Mouse (Mus musculus) kidney, postnatal 14 days (tissue): ENCODE results near the gene Vps13c.

Source experiments
- DNase-seq: peaks from one replicate; pipeline ENCODE4 v3.0.0; 2022; ENCODE audit warnings: mixed read lengths

Gene Vps13c

DNA sequence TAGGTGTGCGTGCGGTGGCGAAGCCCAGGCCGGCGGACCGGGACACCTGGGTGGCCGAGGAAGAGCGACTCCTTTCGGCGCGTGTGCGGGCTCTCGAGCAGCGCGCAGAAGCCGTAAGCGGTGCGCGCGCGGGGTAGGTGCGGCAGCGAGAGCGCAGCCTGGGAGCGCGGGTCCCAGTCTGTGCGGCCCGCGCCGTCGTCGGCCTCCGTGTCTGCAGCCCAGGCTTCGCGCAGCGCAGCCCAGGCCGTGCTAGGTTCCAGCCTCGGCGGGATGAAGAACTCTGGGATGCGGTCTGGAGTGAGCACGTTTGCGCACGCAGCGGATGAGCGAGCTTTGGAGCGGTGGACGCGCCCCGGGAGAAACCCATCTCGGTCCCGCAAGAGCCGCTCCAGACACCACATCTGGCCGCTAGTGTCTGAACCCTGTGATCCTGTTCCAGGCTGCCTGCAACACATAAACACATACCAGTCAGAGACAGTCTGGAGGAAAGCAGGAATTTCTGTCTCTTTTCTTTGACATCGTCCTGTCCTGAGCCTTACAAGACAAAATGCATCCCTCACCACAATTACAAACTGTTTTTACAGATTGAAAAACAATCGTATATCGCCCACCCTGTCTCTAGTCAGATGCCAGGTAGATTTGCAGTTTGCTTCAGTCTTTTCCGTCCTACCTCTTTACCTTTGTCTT lies 8.7 kb upstream of the Vps13c start:
- DNase-seq, result no peak

DNA sequence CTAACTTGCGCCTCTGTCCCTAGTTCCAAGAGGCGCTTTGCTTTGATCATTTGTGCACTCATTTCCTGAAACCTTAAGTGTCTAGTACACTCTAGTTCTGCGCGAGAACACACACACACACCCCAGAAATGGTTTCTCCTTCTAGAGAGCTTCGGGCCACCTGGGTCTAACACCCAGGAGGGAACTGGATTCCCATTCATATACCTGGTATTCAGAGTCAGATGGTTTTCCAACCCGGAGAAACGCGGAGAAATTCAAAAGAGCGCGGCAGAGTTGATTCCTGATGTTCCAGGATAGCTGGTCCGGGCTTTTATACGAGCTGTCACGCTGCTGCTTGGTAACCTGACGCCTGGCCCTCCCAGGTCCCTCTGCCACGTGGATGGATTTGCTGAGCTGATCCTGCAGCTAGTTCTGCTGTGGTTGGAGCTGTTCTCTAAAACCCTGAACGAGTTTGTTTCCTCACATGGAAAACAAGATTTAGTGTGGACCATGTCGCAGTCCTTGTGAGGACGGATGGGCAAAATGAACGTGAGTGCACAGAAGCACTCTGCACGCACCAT lies 8.1 kb upstream of the Vps13c start, which contains the start of gene C2cd4a:
TSS of gene C2cd4a (minus strand) at position 285 of the 560 bp plus-strand sequence.
- DNase-seq, result peak; percentile 36

DNA sequence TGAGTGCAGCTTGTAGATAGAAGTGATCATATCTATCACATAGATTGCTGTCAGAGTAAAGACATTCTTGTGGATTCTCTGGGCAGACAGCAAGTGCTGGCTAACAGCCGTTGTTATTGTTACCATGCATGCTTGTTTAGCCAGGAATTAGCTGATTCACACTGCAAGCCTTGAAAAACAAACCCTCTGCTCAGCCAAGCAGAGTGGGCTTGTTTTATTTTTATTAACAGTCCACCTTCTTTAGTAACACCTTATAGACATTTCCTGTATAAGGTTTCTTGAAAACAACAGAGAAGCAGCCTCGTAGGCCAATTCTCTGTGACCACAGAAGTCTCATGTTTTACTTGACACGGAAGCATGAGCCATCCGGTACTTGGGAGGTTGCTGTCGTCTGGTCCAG lies 5.7 kb upstream of the Vps13c start:
- no peak for DNase-seq

DNA sequence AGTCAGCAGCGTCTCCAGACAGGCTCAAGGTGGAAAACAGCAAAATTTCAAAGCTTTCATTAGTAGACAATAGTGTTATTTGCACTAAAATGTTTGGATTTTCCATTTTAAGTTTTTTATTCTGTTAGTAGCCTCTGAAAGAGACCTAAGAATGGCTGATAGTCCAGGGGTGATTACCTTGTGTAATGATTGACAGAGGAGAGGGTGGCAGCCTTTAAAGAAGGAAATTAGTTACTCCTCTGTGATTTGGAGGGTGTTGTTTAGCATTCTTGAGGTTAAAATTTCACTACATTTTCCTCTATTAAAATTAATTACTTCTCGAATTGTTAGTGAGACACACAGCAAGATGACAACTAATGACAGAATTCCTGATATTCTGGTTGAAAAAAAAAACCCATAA lies 2.9 kb upstream of the Vps13c start:
- peak; percentile 19 for DNase-seq

DNA sequence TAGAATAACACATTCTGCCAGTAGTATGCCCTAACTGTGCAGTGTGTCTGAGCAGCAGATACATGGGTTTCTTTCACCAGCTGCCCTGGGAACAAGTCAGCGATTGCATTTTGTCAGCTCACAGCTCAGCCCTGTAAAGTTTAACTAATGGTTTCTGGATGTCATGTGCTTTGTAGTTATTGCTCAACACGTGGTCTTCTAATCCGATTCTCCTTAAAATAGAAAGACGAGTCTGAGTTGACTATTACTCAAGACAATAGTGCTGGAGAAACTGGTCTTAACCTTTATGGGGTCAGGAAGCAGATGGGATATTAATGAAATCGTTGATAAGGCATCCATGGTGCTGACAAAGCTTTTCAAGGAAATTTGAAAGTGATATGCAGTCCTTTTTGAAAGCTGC lies 2.6 kb downstream of the Vps13c start:
- peak; percentile 22 for DNase-seq

DNA sequence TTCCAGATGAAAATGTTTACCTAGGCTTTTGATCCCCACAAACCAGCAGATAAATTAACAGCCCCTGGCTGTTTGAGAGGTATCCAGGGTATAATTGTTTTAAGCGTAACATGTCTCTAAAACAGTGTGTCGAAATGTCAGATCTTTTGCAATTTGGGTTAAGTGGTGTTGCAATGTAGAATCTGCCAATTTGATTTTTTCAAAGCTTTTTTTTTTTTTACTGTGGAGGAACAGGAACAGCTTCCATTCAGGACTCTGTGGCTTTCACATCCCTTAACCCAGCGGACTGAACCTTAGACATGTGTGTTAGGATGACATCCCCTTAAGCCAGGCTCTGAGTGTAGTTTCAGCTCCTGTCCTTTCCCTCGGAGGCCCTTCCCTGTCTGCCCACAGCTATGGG lies 4.8 kb downstream of the Vps13c start:
- no peak for DNase-seq

DNA sequence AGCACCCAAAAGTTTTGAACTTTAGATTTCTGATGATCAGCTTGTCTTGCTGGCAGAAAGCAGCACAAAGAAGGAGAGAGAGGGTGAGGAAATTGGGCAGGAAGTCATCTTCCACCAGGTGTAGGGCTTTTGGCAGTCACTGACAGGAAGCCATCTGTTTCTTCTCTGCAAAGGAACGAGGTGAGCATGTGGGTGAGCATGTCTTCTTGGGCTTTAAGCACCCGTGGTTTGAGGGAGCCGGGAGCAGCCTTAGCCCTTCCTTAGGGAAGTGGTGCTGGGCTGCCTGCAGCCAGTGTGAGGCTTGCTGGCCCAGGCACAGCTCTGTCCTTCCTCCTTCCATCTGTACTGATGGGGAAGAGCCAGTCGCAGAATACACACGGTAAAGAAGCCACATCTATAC lies 5.5 kb downstream of the Vps13c start:
- DNase-seq, result no peak

DNA sequence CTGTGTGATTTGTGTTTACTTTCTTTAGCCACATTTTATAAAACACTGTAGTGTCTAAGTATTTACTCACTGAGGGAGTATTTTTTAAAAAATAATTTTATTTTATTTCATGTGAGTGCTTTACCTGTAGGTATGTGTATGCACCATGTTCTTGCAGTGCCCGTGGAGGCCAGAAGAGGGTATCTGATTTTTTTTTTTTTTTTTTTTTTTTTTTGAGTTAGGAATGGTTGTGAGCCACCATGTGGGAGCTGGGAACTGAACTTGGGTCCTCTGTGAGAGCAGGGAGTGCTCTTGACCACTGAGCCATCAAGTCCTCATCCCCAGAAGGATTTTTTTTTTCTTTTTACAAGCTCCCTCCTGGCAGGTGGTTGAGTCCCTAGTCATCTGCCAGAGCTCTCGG lies 5.9 kb downstream of the Vps13c start:
- DNase-seq, result no peak

DNA sequence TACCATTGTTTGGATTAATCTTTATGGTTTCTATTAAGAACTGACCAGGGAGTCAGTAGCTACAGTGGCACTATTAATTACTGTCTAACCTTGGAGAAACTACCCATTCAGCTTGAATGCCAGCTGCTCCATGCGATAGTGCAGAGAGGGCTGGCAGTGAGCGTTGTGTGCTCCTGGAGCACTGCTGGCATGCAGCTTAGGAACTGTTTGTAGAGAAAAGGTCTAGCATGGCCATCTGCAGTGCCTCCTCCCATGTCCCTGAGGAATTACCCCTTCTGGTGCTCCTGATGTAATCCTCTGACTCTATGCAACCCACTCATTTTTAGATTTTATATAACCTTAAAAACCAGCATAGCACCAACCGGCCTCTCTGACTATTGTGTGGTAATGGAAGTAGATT lies 7.4 kb downstream of the Vps13c start:
- no peak for DNase-seq

DNA sequence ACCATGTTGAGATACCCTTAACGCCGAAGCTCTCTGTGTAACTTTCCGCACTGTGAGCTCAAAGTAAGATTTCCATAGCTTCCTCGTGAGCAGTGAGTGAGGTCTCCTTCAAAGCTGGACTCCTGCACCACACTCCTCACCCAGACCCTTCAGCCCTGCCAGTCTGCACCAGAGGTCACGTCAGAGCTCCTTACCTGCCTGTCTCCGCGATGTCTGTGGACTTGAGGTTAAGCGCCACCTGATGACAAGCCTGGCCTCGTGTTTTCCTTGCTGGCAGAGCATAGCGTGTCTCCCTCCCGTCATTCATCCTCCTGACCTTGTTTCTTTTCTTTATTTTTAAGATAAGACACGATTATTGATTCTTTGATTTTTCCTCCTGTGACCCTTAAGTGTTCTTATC lies 9.2 kb downstream of the Vps13c start:
- no peak for DNase-seq

DNA sequence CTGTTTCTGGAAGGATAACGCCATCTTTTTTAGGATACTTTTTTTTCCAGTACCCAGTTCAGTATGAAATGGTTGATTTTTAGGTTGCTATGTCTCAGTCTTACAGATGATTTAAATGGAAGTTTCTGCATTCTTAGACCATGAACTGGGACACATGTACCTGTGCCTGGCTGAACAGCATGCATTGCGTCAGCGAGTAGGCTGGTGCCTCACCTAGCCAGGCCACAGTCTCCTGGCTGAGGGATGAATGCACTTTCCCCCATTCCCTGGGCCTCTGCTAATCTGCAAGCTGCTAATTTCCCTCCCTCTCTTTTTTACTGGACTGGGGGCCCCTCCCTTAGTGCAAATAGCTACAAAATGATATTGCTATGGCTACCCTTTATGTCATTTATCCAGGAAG lies 9.7 kb downstream of the Vps13c start:
- no peak for DNase-seq

DNA sequence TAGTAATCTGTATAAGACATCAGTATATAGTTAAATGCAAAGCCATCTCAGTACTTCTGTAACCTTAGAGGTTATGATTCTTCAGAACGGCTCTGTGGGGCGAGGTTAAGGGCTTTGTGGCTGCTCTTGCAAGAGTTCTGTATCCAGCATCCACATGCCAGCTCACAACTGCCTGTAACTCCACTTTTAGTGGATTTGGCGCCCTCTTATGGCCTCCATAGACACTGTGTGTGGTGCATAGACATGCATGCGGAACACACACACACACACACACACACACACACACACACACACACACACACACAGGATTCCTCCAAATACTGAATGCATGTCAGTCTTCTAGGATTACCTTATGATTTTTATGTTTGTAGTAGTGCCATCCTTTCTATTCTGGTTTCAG lies 11.0 kb downstream of the Vps13c start:
- DNase-seq, result no peak

DNA sequence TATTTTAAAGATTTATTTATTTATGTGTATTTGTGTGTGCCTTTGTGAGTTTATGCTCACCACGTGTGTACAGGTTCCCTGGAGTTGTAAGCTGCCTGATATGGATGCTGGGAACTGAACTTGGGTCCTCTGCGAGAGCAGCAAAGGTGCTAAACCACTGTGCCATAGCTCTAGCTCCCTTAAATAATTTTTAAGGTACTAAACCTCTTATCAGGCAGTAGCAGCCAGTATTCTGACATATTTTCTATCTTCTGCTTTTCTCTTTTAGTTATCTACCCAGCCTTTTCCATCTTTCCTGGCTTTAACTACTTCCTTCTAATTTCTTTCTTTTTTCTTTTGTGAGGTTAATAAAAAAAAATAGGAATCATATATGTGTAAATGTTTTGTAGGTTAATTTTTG lies 20.1 kb downstream of the Vps13c start:
- no peak for DNase-seq

DNA sequence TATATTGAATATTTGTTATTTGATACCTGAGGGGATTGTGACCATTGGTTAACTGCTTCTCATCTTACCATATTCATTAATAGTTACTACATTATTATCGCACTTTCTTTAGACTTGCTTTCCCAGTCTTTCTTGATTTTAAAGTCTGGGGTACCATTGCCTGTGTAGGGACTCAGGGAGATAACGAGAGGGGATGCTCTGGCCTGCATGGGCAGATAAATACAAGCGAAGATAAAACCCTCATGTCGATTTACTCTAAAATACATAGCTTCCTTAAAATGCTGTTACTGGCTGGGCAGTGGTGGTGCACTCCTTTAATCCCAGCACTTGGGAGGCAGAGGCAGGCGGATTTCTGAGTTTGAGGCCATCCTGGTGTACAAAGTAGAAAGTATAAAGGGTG lies 23.1 kb downstream of the Vps13c start:
- no peak for DNase-seq

DNA sequence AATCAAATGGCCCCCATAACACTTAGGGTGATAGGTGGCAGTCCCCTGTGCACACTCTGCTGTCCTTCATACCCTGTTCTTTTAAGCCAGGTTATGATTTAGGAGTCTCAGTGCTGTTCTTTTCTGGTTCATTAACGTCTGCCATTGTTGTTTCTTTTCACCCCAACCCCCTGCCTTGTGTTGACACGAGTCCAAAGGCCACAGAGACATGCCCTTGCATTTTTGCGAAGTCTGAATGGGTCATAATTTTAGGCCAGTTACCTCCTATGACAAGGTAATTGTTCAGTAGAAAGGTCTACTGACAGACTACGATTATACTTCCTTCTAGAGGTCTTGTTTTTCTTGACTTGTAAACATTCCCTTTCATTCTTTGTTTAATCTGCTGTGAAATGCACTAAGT lies 23.8 kb downstream of the Vps13c start:
- DNase-seq, result peak; percentile 29

DNA sequence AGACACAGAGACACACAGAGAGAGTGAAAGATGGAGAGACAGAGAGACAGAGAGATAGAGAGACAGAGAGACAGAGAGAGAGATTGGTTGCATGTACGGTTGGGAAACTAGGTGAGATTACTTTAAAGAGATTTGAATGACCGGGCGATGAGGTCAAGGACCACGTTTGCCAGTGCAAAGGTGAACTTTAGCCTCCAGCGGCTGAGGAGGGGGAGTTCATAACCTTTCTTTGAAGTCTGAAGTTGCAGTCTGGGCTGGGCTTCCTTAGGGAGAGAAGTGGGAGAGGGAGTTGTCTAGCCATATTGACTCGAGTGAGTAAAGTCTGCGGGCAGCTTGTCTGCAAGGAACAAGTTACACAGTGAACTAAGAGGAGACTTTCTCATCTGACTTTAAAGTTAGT lies 25.2 kb downstream of the Vps13c start:
- peak; percentile 24 for DNase-seq

DNA sequence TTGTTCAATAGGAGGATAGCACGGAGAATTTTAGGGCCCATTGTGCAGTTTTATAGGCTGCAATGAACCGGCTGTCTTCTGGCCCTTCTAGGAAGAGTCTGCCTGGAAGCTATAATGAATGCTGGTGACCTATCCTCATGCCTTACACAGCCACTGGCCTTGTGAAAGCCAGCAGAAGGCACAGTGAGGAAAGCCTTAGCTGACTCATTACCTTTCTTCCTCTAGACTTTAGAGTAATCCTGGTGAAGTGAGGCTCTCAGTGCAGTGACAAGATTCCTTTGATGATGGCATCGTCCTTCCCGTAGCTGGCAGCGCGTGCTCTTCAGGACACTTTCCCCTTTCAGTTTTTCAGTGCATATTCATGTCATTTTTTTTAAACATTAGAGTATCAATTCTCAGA lies 27.2 kb downstream of the Vps13c start:
- DNase-seq, result no peak

DNA sequence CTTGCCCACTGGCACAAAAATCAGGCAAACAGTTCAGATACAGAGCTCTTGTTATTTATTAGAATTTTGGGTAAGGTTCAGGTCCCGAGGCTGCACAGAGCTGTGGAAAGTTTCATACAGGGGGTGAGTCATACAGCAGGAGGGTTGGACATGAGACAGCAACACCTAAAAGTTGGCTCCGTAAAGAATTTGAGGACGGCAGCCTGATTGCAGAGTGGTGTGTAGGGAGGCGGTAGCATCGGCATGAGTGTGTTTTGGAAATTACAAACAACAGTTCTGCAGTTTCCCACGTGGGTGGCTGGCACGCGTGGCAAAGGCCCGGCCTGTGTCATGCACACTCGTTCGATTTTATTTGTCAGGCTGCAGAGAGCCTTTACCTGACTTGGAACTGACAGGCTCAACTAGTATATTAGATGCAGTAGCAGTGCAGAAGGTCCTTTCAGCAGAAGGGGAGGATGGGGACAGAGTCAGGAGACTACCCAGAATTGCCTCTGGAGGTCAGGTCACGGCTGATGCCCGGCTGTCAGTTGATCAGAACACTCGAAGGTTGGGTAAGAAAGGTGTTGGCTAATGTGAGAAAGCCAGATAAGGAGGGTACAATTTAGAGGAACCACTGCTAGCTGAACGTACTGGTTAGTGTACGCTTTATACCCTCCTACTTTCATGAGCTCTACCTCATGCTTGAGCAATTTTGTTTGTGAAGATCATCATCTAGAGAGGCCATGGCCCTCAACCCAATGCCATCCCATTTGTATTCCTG lies 29.7 kb downstream of the Vps13c start:
- DNase-seq, result no peak

DNA sequence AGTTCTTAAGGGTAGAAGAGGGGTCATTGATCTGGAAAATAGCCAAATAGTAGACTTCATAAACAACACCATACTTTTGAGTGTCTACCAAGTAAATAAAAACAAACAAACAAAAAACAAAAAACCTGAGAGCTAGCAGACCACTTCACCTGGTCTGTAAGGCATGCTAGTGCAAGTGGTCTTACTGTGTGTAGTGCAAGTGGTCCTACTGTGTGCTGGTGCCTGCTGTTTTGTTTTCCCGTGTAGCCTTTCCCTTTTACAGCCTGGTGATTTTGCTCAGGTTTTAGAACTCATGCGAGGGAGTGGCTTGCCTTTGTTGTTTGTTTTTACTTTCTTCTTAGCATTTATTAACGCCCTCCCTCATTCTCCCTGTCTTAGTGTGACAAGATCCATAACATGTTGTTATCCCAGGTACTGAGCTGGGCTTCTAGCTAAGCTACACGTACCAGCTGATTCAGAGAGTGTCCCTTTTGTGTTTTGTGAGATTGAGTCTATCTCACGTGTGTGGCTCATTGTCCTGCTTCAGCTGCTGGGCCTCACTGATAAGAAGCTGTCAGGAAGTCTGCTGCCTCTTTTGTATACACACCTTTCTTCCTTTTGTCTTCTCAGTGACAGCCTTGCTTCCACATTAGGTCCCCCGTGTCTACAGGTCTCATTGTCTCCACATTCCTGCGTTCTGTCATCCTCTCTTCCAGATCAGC lies 34.5 kb downstream of the Vps13c start:
- DNase-seq, result no peak

DNA sequence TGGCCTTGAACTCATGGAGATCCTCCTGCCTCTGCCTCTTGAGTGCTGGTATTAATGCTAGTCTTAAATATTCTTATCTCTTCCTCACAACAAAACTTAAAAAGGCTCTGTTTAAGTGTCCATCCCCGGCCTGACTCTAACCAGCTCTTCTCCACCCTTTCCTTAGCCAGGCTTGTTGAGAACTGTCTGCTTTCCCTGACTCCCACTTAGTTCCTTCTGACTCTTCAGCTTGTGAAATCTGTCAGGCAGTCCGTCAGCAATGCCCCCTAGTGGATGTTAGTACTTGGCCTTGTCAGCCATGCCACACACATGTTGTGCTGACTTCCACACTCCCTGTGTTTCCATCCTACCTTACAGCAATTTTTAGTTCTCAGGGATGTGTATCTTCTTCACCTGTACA lies 35.1 kb downstream of the Vps13c start:
- peak; percentile 51 for DNase-seq

DNA sequence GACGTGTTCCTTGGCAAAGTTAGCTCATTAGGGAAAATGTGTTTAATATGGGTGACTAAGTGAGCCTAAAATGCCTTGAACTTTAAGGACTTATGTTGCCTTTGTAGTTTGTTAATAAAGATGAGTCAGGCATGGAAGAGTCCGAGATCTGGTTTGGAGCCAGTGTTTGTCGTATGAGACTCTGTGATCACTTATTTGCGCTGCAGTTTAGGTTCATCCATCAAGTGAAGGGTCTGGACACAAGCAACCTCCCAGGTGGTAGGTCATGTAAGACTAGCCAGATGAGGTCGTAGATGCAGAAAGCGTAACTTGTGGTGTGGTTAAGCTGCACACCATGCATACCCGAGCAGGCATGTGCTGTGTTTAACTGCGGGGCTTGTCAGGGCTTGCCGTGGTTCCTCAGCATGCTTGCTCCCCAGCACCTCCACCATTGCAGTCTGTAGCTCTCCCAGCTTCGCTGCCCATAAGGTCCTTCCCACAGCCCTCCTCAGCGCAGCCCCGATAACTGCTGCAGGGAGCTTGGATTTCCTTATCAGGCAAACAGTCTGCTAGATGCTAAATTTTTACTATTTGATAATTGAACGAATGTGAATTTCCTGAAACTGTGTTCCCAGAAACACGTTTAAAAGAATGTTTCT lies 37.0 kb downstream of the Vps13c start:
- DNase-seq, result no peak

DNA sequence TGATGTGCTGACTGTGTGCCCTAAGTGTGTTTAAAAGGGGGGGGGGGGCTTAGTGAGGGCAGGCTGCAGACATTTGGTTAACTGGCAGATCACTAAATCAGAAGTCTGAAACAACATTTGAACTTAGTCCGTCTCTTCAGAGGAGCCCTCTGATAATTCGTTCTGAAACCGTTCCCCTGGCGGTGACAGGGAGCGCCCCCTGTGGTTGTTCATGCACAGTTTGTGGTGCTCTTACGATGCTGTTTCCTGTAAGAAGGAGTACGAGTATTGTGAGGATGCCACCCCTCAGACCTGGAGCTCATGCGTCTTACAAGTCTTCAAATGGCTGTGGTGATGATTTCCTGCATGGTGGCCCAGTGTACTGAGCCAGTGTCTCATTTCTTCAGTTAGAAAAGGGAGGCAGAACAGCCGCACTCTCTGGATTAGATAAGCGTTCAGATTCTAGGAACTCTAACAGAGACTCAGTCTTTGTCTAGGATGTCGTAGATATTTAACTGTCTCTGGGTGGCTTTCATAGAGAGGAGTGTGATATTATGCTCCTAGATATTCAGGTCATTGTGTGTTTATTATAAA lies 38.1 kb downstream of the Vps13c start:
- no peak for DNase-seq
